Mouse (Mus musculus) liver, embryonic 11.5 days (tissue): ENCODE results near the gene Ezr. TPM values are rescaled to one million over a fixed set of nuclear protein-coding genes. Genes with fewer than 3 reads are reported as not detected.
"Not testable (repeated sequence)": the region's sequence is repeated elsewhere in the genome, so short reads cannot be mapped to it uniquely, and the experiment has no call there.

Experiments
- ATAC-seq: fragments of 200-750 bp; cut with Nextera tagmentation; replicated peaks from 2 replicates; pipeline ENCODE4 v1.8.0; 2017; ENCODE audit warnings: moderate number of reproducible peaks, mild to moderate bottlenecking, moderate TSS enrichment, moderate library complexity; ENCODE audit not compliant: low FRiP score
- DNase-seq: peaks from one replicate; pipeline ENCODE4 v3.0.0-alpha.2; 2017; ENCODE audit warnings: low spot score
- H3K27ac ChIP-seq: fragments of 300-500 bp; sonication (generic); 2 replicates; pipeline ENCODE4 v1.5.1; 2014; ENCODE audit warnings: mild to moderate bottlenecking, low read depth, low read length, control low read depth
- H3K27me3 ChIP-seq: fragments of 300-500 bp; sonication (generic); replicated peaks from 2 replicates; pipeline ENCODE4 v1.6.1; 2014; ENCODE audit warnings: low read length, mixed read lengths; ENCODE audit not compliant: control insufficient read depth, insufficient read depth
- H3K36me3 ChIP-seq: fragments of 300-500 bp; sonication (generic); 2 replicates; pipeline ENCODE4 v1.6.1; 2014; ENCODE audit warnings: mild to moderate bottlenecking, low read length, moderate library complexity, mixed read lengths; ENCODE audit not compliant: control insufficient read depth, insufficient read depth
- H3K4me1 ChIP-seq: fragments of 300-500 bp; sonication (generic); replicated peaks from 2 replicates; pipeline ENCODE4 v1.6.1; 2014; ENCODE audit warnings: low read length, mixed read lengths; ENCODE audit not compliant: control insufficient read depth, insufficient read depth
- H3K4me2 ChIP-seq: fragments of 300-500 bp; sonication (generic); 2 replicates; pipeline ENCODE4 v1.6.1; 2014; ENCODE audit warnings: mild to moderate bottlenecking, control low read depth, moderate library complexity
- H3K4me3 ChIP-seq: fragments of 300-500 bp; sonication (generic); 2 replicates; pipeline ENCODE4 v1.5.1; 2014; ENCODE audit warnings: low read depth, low read length, control low read depth
- H3K9ac ChIP-seq: fragments of 300-500 bp; sonication (generic); 2 replicates; pipeline ENCODE4 v1.6.1; 2014; ENCODE audit warnings: low read depth, low read length, control low read depth
- H3K9me3 ChIP-seq: fragments of 300-500 bp; sonication (generic); 2 replicates; pipeline ENCODE4 v1.6.1; 2016; ENCODE audit warnings: low read length, inconsistent platforms, mixed read lengths; ENCODE audit not compliant: control insufficient read depth
- WGBS: fragments of 180-500 bp; shearing (Covaris S2); extraction: QIAGEN DNeasy Blood & Tissue Kit; methylation state at CpG from one replicate; pipeline ENCODE4 v1.1.7; 2014; 5-methylcytosine and 5-hydroxymethylcytosine counted together
- polyA plus RNA-seq: library from polyadenylated mRNA; unstranded; fragments of >200 nt; fragmentation: Nextera tagmentation; extraction: Ambion mirVana; gene quantifications from 2 replicates; pipeline ENCODE4 v1.2.1, GENCODE M21; 2014

Ezr gene
- polyA plus RNA-seq, 1 experiment from 2014 or later, result 96.2 TPM

DNA sequence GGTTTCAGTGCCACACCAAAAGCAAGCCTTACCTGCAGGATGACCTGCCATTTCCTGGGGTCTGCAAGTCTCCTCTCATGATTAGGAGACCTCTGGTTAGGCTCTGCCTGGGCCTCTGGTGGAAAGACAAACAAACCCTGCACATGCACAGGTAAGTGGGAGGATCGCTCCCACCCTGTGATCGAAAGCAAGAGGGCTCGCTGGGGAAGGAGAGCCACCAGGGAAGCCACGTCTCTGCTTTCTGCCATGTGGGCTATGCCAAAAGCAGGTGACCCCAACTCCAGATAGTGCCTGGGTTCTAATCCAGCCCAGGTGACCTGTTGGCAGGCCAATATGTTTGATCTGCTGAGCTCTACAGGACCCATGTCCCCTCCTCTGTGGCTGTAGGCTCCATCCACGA, 76.1 kb downstream of the Ezr start:
- not testable (repeated sequence) for H3K36me3 ChIP-seq, H3K4me3 ChIP-seq, H3K27ac ChIP-seq, ATAC-seq, DNase-seq, H3K4me1 ChIP-seq, H3K4me2 ChIP-seq, H3K27me3 ChIP-seq, H3K9ac ChIP-seq, H3K9me3 ChIP-seq
- 78% methylated on average over 5 of the region's 5 CpGs for WGBS

- not testable (repeated sequence) for DNase-seq
Measured at GRCm38 (mm10) chr17:6703381-6704270, 79.0 kb downstream of the Ezr start.

DNA sequence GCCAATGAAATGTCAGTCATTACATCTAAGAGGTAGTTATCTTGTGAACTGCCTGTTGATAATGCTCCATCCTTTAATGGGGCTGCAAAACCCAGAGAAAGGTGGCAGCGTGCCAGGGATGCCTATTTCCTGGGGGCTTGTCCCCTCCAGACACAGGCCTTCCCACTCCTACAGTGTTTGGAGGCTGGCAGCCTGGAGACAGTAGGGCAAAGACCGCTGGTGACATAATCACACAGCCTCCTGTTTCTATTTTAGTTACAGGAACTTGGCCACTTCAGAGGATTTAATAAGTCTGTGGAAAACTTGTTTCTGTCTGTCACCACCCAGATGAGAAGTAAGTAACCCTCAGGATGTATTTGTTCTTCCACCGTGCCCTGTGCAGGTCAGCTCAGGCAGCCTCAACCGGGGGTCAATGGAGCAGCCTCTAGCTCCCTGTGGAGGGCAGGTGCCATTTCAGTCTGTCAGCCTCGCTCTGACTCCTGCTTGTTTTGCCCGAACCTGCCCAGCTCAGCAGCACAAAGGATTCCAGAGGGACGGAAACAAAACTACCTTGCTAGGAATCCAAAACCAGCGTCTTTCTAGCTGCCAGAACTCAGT, 79.9 kb downstream of the Ezr start:
- ATAC-seq, H3K27me3 ChIP-seq, H3K27ac ChIP-seq, H3K36me3 ChIP-seq, H3K4me1 ChIP-seq, H3K4me2 ChIP-seq, H3K9me3 ChIP-seq, DNase-seq, H3K4me3 ChIP-seq, H3K9ac ChIP-seq: not testable (repeated sequence)
- WGBS, result 39% methylated on average over 2 of the region's 8 CpGs

More at GRCm38 (mm10) chr17:6703381-6704270, 79.0 kb downstream of the Ezr start:
- not testable (repeated sequence) for H3K4me2 ChIP-seq, H3K4me1 ChIP-seq, H3K9me3 ChIP-seq, H3K27me3 ChIP-seq, H3K9ac ChIP-seq, H3K4me3 ChIP-seq, H3K36me3 ChIP-seq, ATAC-seq, H3K27ac ChIP-seq
- 77% methylated on average over 6 of the region's 9 CpGs for WGBS

GRCm38 (mm10) chr17:6700077-6700476, 82.5 kb downstream of the Ezr start:
- not testable (repeated sequence) for ATAC-seq, H3K27ac ChIP-seq, H3K4me3 ChIP-seq, H3K9me3 ChIP-seq, H3K27me3 ChIP-seq, H3K4me1 ChIP-seq, H3K36me3 ChIP-seq, DNase-seq, H3K4me2 ChIP-seq, H3K9ac ChIP-seq
- 68% methylated on average over 3 of the region's 7 CpGs for WGBS

GRCm38 (mm10) chr17:6699502-6699901, 83.1 kb downstream of the Ezr start:
- DNase-seq, H3K4me3 ChIP-seq, ATAC-seq, H3K27me3 ChIP-seq, H3K27ac ChIP-seq, H3K9me3 ChIP-seq, H3K4me2 ChIP-seq, H3K4me1 ChIP-seq, H3K9ac ChIP-seq, H3K36me3 ChIP-seq: not testable (repeated sequence)
- 64% methylated on average over 8 of the region's 9 CpGs for WGBS

DNA sequence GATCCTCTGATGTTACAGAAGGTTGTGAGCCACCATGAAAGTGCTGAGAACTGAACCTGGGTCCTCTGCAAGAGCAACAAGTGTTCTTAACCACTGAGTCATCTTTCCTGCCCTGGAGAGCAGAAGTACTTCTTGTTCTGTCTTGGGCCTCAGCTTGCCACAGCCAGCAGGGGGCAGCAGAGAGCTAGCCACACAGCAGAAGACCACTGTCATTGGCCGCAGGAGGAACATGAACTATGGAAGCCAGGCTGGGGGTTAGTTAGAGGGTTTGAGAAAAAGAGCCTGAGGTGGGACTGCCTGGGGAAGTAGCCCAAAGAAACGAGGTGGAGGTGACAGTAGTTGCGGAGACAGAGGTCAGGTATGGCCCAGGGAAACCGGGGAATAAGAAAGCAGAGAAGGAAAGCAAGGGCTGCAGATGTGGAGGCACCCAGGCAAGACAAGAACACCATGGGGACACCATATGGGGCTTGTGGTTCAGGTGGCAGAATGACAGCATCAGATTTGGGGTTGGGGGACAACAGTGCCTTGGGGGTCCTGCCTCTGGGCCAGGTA, 85.3 kb downstream of the Ezr start:
- DNase-seq, H3K4me1 ChIP-seq, H3K27ac ChIP-seq, H3K9ac ChIP-seq, H3K4me3 ChIP-seq, H3K27me3 ChIP-seq, H3K9me3 ChIP-seq, H3K36me3 ChIP-seq, H3K4me2 ChIP-seq: not testable (repeated sequence)
- peak; percentile 58; the same call in 1 of the 2 replicates for ATAC-seq
- 32% methylated on average over 3 of the region's 4 CpGs for WGBS

DNA sequence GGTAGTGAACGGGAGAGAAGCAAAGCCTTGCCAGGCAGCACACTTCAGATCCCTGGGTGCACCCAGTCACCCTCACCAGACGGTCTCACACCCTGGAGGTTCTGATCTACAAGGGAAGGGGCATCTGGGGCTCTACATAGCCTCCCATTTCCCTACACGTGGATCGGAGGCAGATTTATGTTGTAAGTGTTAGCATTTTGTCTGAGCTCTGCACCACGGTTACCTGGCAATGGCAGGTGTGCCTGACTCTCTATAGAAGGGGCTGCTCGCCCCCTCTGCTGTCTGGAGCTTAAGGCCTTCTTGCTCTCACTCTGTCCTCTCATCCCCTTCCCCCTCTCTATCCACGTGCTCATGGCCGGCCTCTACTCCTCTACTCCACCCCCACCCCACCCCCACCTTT, 86.1 kb downstream of the Ezr start:
- H3K4me1 ChIP-seq, DNase-seq, H3K4me3 ChIP-seq, H3K9me3 ChIP-seq, H3K36me3 ChIP-seq, H3K27ac ChIP-seq, H3K9ac ChIP-seq, H3K4me2 ChIP-seq, ATAC-seq, H3K27me3 ChIP-seq: not testable (repeated sequence)
- 49% methylated on average over 8 of the region's 8 CpGs for WGBS

DNA sequence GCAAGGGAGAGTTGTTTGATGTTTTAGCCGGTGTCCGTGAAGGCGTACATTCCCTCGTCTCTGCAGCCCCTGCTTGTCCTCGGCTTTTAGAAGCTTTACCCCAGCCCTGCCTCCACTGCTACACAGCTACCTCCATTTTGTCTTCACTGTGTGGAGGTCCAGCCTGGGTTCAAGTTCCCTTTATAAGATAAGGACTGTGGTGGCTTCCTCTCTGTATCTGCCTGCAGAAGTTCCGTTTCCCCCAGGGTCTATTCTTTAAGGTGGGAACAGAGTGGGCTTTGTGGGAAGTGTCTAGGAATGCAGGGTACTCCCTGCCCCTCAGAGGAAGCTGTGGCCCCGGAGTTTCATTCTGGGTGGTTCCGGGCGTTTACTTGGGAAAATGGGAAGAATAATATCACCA, 86.9 kb downstream of the Ezr start:
- not testable (repeated sequence) for H3K9ac ChIP-seq, H3K9me3 ChIP-seq
- WGBS, result 63% methylated on average over 9 of the region's 9 CpGs

More for the DNA sequence above, 86.9 kb downstream of the Ezr start:
- not testable (repeated sequence) for H3K36me3 ChIP-seq, H3K27me3 ChIP-seq, DNase-seq, H3K4me3 ChIP-seq, H3K27ac ChIP-seq, ATAC-seq, H3K4me2 ChIP-seq, H3K4me1 ChIP-seq
